Mouse (Mus musculus) CH12.LX (cell line): ENCODE data around the gene Gramd2. TPM values are rescaled to one million over a fixed set of nuclear protein-coding genes. Genes with fewer than 3 reads are reported as not detected.

Experiments used
- DNase-seq: peaks from one replicate; pipeline ENCODE4 v3.0.0-alpha.2; 2013; ENCODE audit errors: extremely low read depth
- H3K27ac ChIP-seq: 2 replicates; pipeline ENCODE4 v1.5.1; 2012; ENCODE audit warnings: low read depth, mild to moderate bottlenecking, control low read depth, moderate library complexity; ENCODE audit not compliant: insufficient read depth
- H3K27me3 ChIP-seq: replicated peaks from 2 replicates; pipeline ENCODE3; 2012; ENCODE audit warnings: inconsistent platforms
- H3K36me3 ChIP-seq, 2 experiments: replicated peaks in 1 of 2; 2 replicates each; pipeline versions ENCODE3 to v1.6.1; 2012; ENCODE audit warnings: inconsistent platforms in 1 of 2, low read length in 1 of 2, mild to moderate bottlenecking in 1 of 2, mixed read lengths in 1 of 2, moderate library complexity in 1 of 2; ENCODE audit not compliant: control insufficient read depth in 1 of 2, insufficient read depth in 1 of 2
- H3K4me1 ChIP-seq, 2 experiments: 2 replicates each; pipeline ENCODE4 v1.6.1; 2012; ENCODE audit warnings: inconsistent platforms in 1 of 2, moderate library complexity in 1 of 2; ENCODE audit not compliant: insufficient read depth in 2 of 2, control insufficient read depth in 1 of 2
- H3K4me2 ChIP-seq: 2 replicates; pipeline ENCODE4 v1.6.1; 2012; ENCODE audit warnings: low read depth, mild to moderate bottlenecking, control low read depth; ENCODE audit not compliant: poor library complexity, insufficient read depth, severe bottlenecking
- H3K4me3 ChIP-seq, 3 experiments: fragments of 150-350 bp in 1 of 3; sonication (generic) in 1 of 3; replicated peaks in 1 of 3; 2 replicates each; pipeline versions ENCODE3 to v1.5.1; 2011 to 2012; ENCODE audit warnings: low read depth in 2 of 3, low read length in 2 of 3, mild to moderate bottlenecking in 2 of 3, moderate library complexity in 2 of 3, control low read depth in 1 of 3, improper control_type of control experiment in 1 of 3, inconsistent platforms in 1 of 3, mixed read lengths in 1 of 3; ENCODE audit not compliant: poor library complexity in 1 of 3
- H3K79me2 ChIP-seq: replicated peaks from 2 replicates; pipeline ENCODE4 v1.6.1; 2012; ENCODE audit warnings: mild to moderate bottlenecking, moderate library complexity; ENCODE audit not compliant: control insufficient read depth, poor library complexity, insufficient read depth, severe bottlenecking; ENCODE audit errors: extremely low read depth
- H3K9ac ChIP-seq: 2 replicates; pipeline ENCODE4 v1.6.1; 2012; ENCODE audit warnings: low read depth, mild to moderate bottlenecking, control low read depth, moderate library complexity; ENCODE audit not compliant: insufficient read depth
- H3K9me3 ChIP-seq: replicated peaks from 2 replicates; pipeline ENCODE3; 2012; ENCODE audit warnings: low read length, inconsistent platforms, mixed read lengths
- CHD1 ChIP-seq: IDR thresholded peaks from 2 replicates; pipeline ENCODE4 v1.6.1; 2012; ENCODE audit warnings: low read depth, low read length, improper control_type of control experiment, inconsistent platforms
- CTCF ChIP-seq, 2 experiments: IDR thresholded peaks in 1 of 2; conservative IDR thresholded peaks in 1 of 2; 2 replicates each; pipeline ENCODE4 v1.5.1; 2011 to 2012; ENCODE audit warnings: low read depth in 2 of 2, low read length in 2 of 2, improper control_type of control experiment in 1 of 2, inconsistent platforms in 1 of 2, mild to moderate bottlenecking in 1 of 2, moderate library complexity in 1 of 2
- E2F4 ChIP-seq: IDR thresholded peaks from 2 replicates; pipeline ENCODE4 v1.6.1; 2011; ENCODE audit warnings: low read depth, low read length, improper control_type of control experiment; ENCODE audit not compliant: insufficient replicate concordance
- ETS1 ChIP-seq: conservative IDR thresholded peaks from 2 replicates; pipeline ENCODE4 v1.6.1; 2012; ENCODE audit warnings: low read depth, mild to moderate bottlenecking, inconsistent platforms, low read length, improper control_type of control experiment, moderate library complexity
- HCFC1 ChIP-seq: IDR thresholded peaks from 2 replicates; pipeline ENCODE4 v1.6.1; 2012; ENCODE audit warnings: low read depth, mild to moderate bottlenecking, inconsistent platforms, low read length, improper control_type of control experiment
- KAT2A ChIP-seq: IDR thresholded peaks from 2 replicates; pipeline ENCODE4 v1.6.1; 2012; ENCODE audit warnings: low read length, improper control_type of control experiment, inconsistent platforms; ENCODE audit not compliant: insufficient replicate concordance
- MAZ ChIP-seq: IDR thresholded peaks from 2 replicates; pipeline ENCODE4 v1.6.1; 2012; ENCODE audit warnings: low read depth, mild to moderate bottlenecking, inconsistent platforms, low read length, improper control_type of control experiment, moderate library complexity
- MYC ChIP-seq: IDR thresholded peaks from 2 replicates; pipeline ENCODE4 v1.6.1; 2011; ENCODE audit warnings: low read depth, mild to moderate bottlenecking, improper control_type of control experiment, low read length
- NRF1 ChIP-seq: IDR thresholded peaks from 2 replicates; pipeline ENCODE4 v1.6.1; 2014; ENCODE audit warnings: low read depth, mild to moderate bottlenecking, inconsistent platforms, low read length, improper control_type of control experiment, moderate library complexity
- PAX5 ChIP-seq: IDR thresholded peaks from 2 replicates; pipeline ENCODE4 v1.6.1; 2012; ENCODE audit warnings: low read length, inconsistent platforms, mixed read lengths
- RCOR1 ChIP-seq: conservative IDR thresholded peaks from 2 replicates; pipeline ENCODE4 v1.6.1; 2012; ENCODE audit warnings: low read depth, mild to moderate bottlenecking, inconsistent platforms, low read length, improper control_type of control experiment
- SIN3A ChIP-seq: IDR thresholded peaks from 2 replicates; pipeline ENCODE4 v1.6.1; 2012; ENCODE audit warnings: low read length, improper control_type of control experiment, inconsistent platforms
- SMC3 ChIP-seq: IDR thresholded peaks from 2 replicates; pipeline ENCODE4 v1.6.1; 2011; ENCODE audit warnings: low read depth, low read length, improper control_type of control experiment
- TBP ChIP-seq: conservative IDR thresholded peaks from 2 replicates; pipeline ENCODE4 v1.6.1; 2011; ENCODE audit warnings: low read depth, low read length, improper control_type of control experiment
- TCF12 ChIP-seq: IDR thresholded peaks from 2 replicates; pipeline ENCODE4 v1.6.1; 2014; ENCODE audit warnings: low read depth, mild to moderate bottlenecking, inconsistent platforms, low read length, improper control_type of control experiment
- UBTF ChIP-seq: IDR thresholded peaks from 2 replicates; pipeline ENCODE4 v1.6.1; 2012; ENCODE audit warnings: low read depth, mild to moderate bottlenecking, inconsistent platforms, low read length, improper control_type of control experiment, moderate library complexity
- USF2 ChIP-seq: conservative IDR thresholded peaks from 2 replicates; pipeline ENCODE4 v1.6.1; 2011; ENCODE audit warnings: low read depth, low read length, improper control_type of control experiment
- ZC3H11A ChIP-seq: IDR thresholded peaks from 2 replicates; pipeline ENCODE4 v1.6.1; 2012; ENCODE audit warnings: low read depth, mild to moderate bottlenecking, inconsistent platforms, low read length, improper control_type of control experiment
- dilution Hi-C: fragments of 300-500 bp; cut with MboI; formaldehyde crosslinking; loops from 2 replicates; pipeline ENCODE4 v1.14.3; 2020; ENCODE audit warnings: low sequenced_read_pairs; ENCODE audit not compliant: extremely low pct_unique_long_range_greater_than_20kb, extremely low pct_ligation_motif_present
- in situ Hi-C: fragments of 300-500 bp; cut with MboI; formaldehyde crosslinking; loops from 3 replicates; pipeline ENCODE4 v1.14.3; 2019; ENCODE audit warnings: low sequenced_read_pairs, low pct_ligation_motif_present, low pct_unique_long_range_greater_than_20kb, mixed read lengths
- polyA plus RNA-seq: library from polyadenylated mRNA; unstranded; fragments of >175 nt; gene quantifications from 2 replicates; pipeline ENCODE4 v1.2.1, GENCODE M21; 2012; ENCODE audit warnings: low read depth; ENCODE audit not compliant: insufficient read length
- total RNA-seq, 2 experiments: library from RNA; depleted of rRNA; stranded (reverse); fragments of 300-350 nt in 1 of 2; fragments of >200 nt in 1 of 2; gene quantifications; 2 replicates each; pipeline ENCODE4 v1.2.3; 2012 to 2014

Gramd2 gene
- total and polyA plus RNA-seq, 3 experiments, result 0.61 TPM; not detected in 2

GRCm38 (mm10) chr9:59691635-59692094 lies 11.7 kb downstream of the Gramd2 start:
- dilution Hi-C loops, result no loop called here
- H3K27me3 ChIP-seq, result peaks cover 2% of the 10 kb centered on the region
- no peaks in the 10 kb centered on the region for H3K9me3 ChIP-seq
- TF ChIP-seq KAT2A, result no peak
- no peak for TF ChIP-seq CTCF (conservative IDR thresholded peaks at IDR 0.05 in 1 of 2, IDR thresholded peaks at IDR 0.05 in 1 of 2; ENCODE audit: low read depth in 2 of 2, low read length in 2 of 2)
- TF ChIP-seq E2F4, result no peak
- no peak for TF ChIP-seq RCOR1
- no peak for TF ChIP-seq TCF12
- no peak for TF ChIP-seq TBP
- TF ChIP-seq ZC3H11A, result no peak
- no peak for TF ChIP-seq MYC
- TF ChIP-seq UBTF, result no peak
- no peak for TF ChIP-seq SIN3A
- no peak for TF ChIP-seq HCFC1
- no peak for TF ChIP-seq NRF1
- no peaks in the 10 kb centered on the region for H3K36me3 ChIP-seq
- H3K4me3 ChIP-seq, result no peak overlapping the region
- in situ Hi-C loops, result no loop called here
- DNase-seq, result no peak
- H3K4me2 ChIP-seq, result no peak overlapping the region
- H3K79me2 ChIP-seq, result no peaks in the 10 kb centered on the region
- H3K9ac ChIP-seq, result no peak overlapping the region
- no peak overlapping the region for H3K27ac ChIP-seq
- H3K4me1 ChIP-seq, result no peaks in the 10 kb centered on the region

- Histone ChIP-seq H3K36me3 (no peaks in the 10 kb centered on the region), H3K9ac (no peak overlapping the region), H3K4me2 (no peak overlapping the region), H3K4me1 (no peaks in the 10 kb centered on the region), H3K9me3 (no peaks in the 10 kb centered on the region), H3K79me2 (no peaks in the 10 kb centered on the region), H3K27me3 (peaks cover 5% of the 10 kb centered on the region), H3K4me3 (no peak overlapping the region), H3K27ac (no peak overlapping the region)
- in situ Hi-C loops (no loop called here), dilution Hi-C loops (no loop called here)
- DNase-seq, result no peak
- no peak for TF ChIP-seq SMC3
- no peak for TF ChIP-seq ETS1
- no peak for TF ChIP-seq MAZ
- no peak for TF ChIP-seq PAX5
- no peak for TF ChIP-seq USF2
- TF ChIP-seq CHD1, result no peak
- no peak for TF ChIP-seq ZC3H11A
Observed at GRCm38 (mm10) chr9:59692145-59692544, 12.2 kb downstream of the Gramd2 start.
